In genomic region chr9:121778066-121778624, GRCm38 (mm10) we compare ENCODE assay signal across 9 mouse cellular contexts. TPM values are rescaled to one million over a fixed set of nuclear protein-coding genes. Genes with fewer than 3 reads are reported as not detected.
DNase-seq lines count a peak whose midpoint lies in the region; ATAC-seq and TF ChIP-seq lines count a peak whose summit lies in the region.
"Had no signal": no experiment of that assay in that cellular context is flagged by ENCODE, and none has a peak within 500 bp of the region (broad histone marks: within the 10 kb centered on the region; RNA-seq: fewer than 3 reads in every experiment).

No protein-coding gene starts in this region.

- peak overlapping the region; percentile 8 to 44; a peak in 2 of 4 replicates for H3K4me3 ChIP-seq in ES-E14 (ENCODE audit: insufficient read depth in 1 of 2, low read depth in 1 of 2, low read length in 2 of 2, poor library complexity in 1 of 2, severe bottlenecking in 1 of 2)

- peak; percentile 61 for DNase-seq in adrenal gland, postnatal 10 days
- no peak for DNase-seq in adrenal gland, adult 8-10 months
- no peak for DNase-seq in ES-E14 (ENCODE audit: low read depth, low spot score)
- DNase-seq in kidney, postnatal 14 days, result peak; percentile 43
- DNase-seq in lung, postnatal 4 days, result peak; percentile 48 to 68
- DNase-seq in right cerebral cortex, postnatal 25 days, result peak; percentile 87

- ATAC-seq in frontal cortex, adult (ENCODE audit: low TSS enrichment), result peak; percentile 40
- ATAC-seq in erythroblast, adult 5-6 weeks (replicated peaks; ENCODE audit: low FRiP score, poor library complexity, severe bottlenecking), result no peak

- H3K27ac ChIP-seq in ES-E14 (ENCODE audit: insufficient read depth, low read depth, low read length, poor library complexity, severe bottlenecking), result no peak overlapping the region

- H3K9me3 ChIP-seq in ES-E14 (ENCODE audit: control insufficient read depth, insufficient read depth, low read depth, low read length), result no peaks in the 10 kb centered on the region

- no peaks in the 10 kb centered on the region for H3K36me3 ChIP-seq in ES-E14 (ENCODE audit: control insufficient read depth, insufficient read depth, low read length, poor library complexity, severe bottlenecking)

- peak overlapping the region; percentile 2; the same call in 1 of the 2 replicates for H3K9ac ChIP-seq in ES-E14 (ENCODE audit: insufficient read depth, low read depth, low read length, poor library complexity, severe bottlenecking)

- in situ Hi-C loops in ES-E14 (cut with MboI; ENCODE audit: low sequenced_read_pairs in 2 of 2, unreplicated experiment in 2 of 2), result no loop called here

- H3K4me1 ChIP-seq in ES-E14 (ENCODE audit: control insufficient read depth in 2 of 2, insufficient read depth in 2 of 2, low read length in 2 of 2, poor library complexity in 1 of 2), result peaks cover 0 to 4% of the 10 kb centered on the region in 2 experiments; a peak in 1 of 4 replicates

TF ChIP-seq in ES-E14, 5 proteins besides CTCF, POLR2A, EP300 and RAD21:
- TF ChIP-seq ZNF384 (IDR thresholded peaks at IDR 0.05; ENCODE audit: low read depth, low read length) (no peak), CHD2 (IDR thresholded peaks at IDR 0.05; ENCODE audit: low read depth, low read length) (no peak), HCFC1 (IDR thresholded peaks at IDR 0.05; ENCODE audit: borderline replicate concordance, insufficient read depth, low read length) (no peak), ZC3H11A (IDR thresholded peaks at IDR 0.05; ENCODE audit: borderline replicate concordance, low read depth, low read length) (no peak), MAFK (IDR thresholded peaks at IDR 0.05; ENCODE audit: insufficient read depth, low read depth, low read length) (no peak)

RNA-seq across cellular contexts. Expression of gene Klhl40, which starts 0.7 kb away (rescaled TPM):
- total RNA-seq in adrenal gland, postnatal 10 days (2021), result 1 to 10 TPM; 1.9 to 7.6 TPM
- total RNA-seq in adrenal gland, adult 8-10 months (2022), result under 1 TPM in 1 of 4 experiments, not detected in 3; 0.15 TPM
- total RNA-seq in ES-E14 (2012; rRNA removed), result 0.21 and 0.62 TPM in 2 replicates
- total RNA-seq in erythroblast, adult 5-6 weeks (2015; ENCODE audit: low replicate concordance), result not detected in 2 replicates
- not detected in 2 replicates for total RNA-seq in erythroblast, adult 5-6 weeks (2017; ENCODE audit: low replicate concordance)
- total RNA-seq: neutrophil, adult 5-6 weeks had no signal

RNA-seq across cellular contexts. Expression of gene Hhatl, which starts 14.2 kb away (rescaled TPM):
- total RNA-seq in adrenal gland, postnatal 10 days (2021), result 10 to 100 TPM in 1 of 2 experiments, 1 to 10 TPM in 1; 4.3 to 17.4 TPM
- total RNA-seq in adrenal gland, adult 8-10 months (2022), result under 1 TPM in 1 of 4 experiments, not detected in 3; 0.59 TPM
- 0.09 TPM in 1 of 2 replicates, not detected in the other for total RNA-seq in ES-E14 (2012; rRNA removed)
- total RNA-seq in erythroblast, adult 5-6 weeks (2015; ENCODE audit: low replicate concordance), result not detected in 2 replicates
- not detected in 2 replicates for total RNA-seq in erythroblast, adult 5-6 weeks (2017; ENCODE audit: low replicate concordance)
- total RNA-seq: neutrophil, adult 5-6 weeks had no signal

RNA-seq across cellular contexts. Expression of gene Zfp651, which starts 19.0 kb away (rescaled TPM):
- 10 to 100 TPM; 41.2 to 50.8 TPM for total RNA-seq in adrenal gland, postnatal 10 days (2021)
- 10 to 100 TPM; 39.3 to 64.2 (median 52.9) TPM for total RNA-seq in adrenal gland, adult 8-10 months (2022)
- 6.7 and 8.0 TPM in 2 replicates for total RNA-seq in ES-E14 (2012; rRNA removed)
- 2.1 TPM in 1 of 2 replicates, not detected in the other for total RNA-seq in erythroblast, adult 5-6 weeks (2015; ENCODE audit: low replicate concordance)
- total RNA-seq in erythroblast, adult 5-6 weeks (2017; ENCODE audit: low replicate concordance), result 0.42 and 0.43 TPM in 2 replicates
- total RNA-seq: neutrophil, adult 5-6 weeks had no signal

RNA-seq across cellular contexts. Expression of gene Nktr, which starts 59.2 kb away (rescaled TPM):
- 10 to 100 TPM; 55.1 to 98.4 TPM for total RNA-seq in adrenal gland, postnatal 10 days (2021)
- total RNA-seq in adrenal gland, adult 8-10 months (2022), result 100 to 1,000 TPM in 2 of 4 experiments, 10 to 100 TPM in 2; 57.2 to 146 (median 91.1) TPM
- total RNA-seq in ES-E14 (2012; rRNA removed), result 57.8 and 69.6 TPM in 2 replicates
- 42.6 and 59.0 TPM in 2 replicates for total RNA-seq in erythroblast, adult 5-6 weeks (2015; ENCODE audit: low replicate concordance)
- 81.6 and 92.8 TPM in 2 replicates for total RNA-seq in erythroblast, adult 5-6 weeks (2017; ENCODE audit: low replicate concordance)

Comparison
In these comparisons a context has a peak if more than half of its experiments do, and no peak if none do; other contexts are left out.
1. DNase-seq: peak in adrenal gland, postnatal 10 days (single experiment), kidney, postnatal 14 days (single experiment), lung, postnatal 4 days (2 of 2) and right cerebral cortex, postnatal 25 days (single experiment); none in adrenal gland, adult 8-10 months (single experiment) and ES-E14 (single experiment).